Mouse (Mus musculus) CH12.LX (cell line): Measurements from ENCODE around the gene Sfrp4. TPM values are rescaled to one million over a fixed set of nuclear protein-coding genes. Genes with fewer than 3 reads are reported as not detected.

ENCODE experiments used
- DNase-seq: peaks from one replicate; pipeline ENCODE4 v3.0.0-alpha.2; 2013; ENCODE audit errors: extremely low read depth
- H3K27ac ChIP-seq: 2 replicates; pipeline ENCODE4 v1.5.1; 2012; ENCODE audit warnings: low read depth, mild to moderate bottlenecking, control low read depth, moderate library complexity; ENCODE audit not compliant: insufficient read depth
- H3K27me3 ChIP-seq: replicated peaks from 2 replicates; pipeline ENCODE3; 2012; ENCODE audit warnings: inconsistent platforms
- H3K36me3 ChIP-seq, 2 experiments: replicated peaks in 1 of 2; 2 replicates each; pipeline versions ENCODE3 to v1.6.1; 2012; ENCODE audit warnings: inconsistent platforms in 1 of 2, low read length in 1 of 2, mild to moderate bottlenecking in 1 of 2, mixed read lengths in 1 of 2, moderate library complexity in 1 of 2; ENCODE audit not compliant: control insufficient read depth in 1 of 2, insufficient read depth in 1 of 2
- H3K4me1 ChIP-seq, 2 experiments: 2 replicates each; pipeline ENCODE4 v1.6.1; 2012; ENCODE audit warnings: inconsistent platforms in 1 of 2, moderate library complexity in 1 of 2; ENCODE audit not compliant: insufficient read depth in 2 of 2, control insufficient read depth in 1 of 2
- H3K4me2 ChIP-seq: 2 replicates; pipeline ENCODE4 v1.6.1; 2012; ENCODE audit warnings: low read depth, mild to moderate bottlenecking, control low read depth; ENCODE audit not compliant: poor library complexity, insufficient read depth, severe bottlenecking
- H3K4me3 ChIP-seq, 3 experiments: fragments of 150-350 bp in 1 of 3; sonication (generic) in 1 of 3; replicated peaks in 1 of 3; 2 replicates each; pipeline versions ENCODE3 to v1.5.1; 2011 to 2012; ENCODE audit warnings: low read depth in 2 of 3, low read length in 2 of 3, mild to moderate bottlenecking in 2 of 3, moderate library complexity in 2 of 3, control low read depth in 1 of 3, improper control_type of control experiment in 1 of 3, inconsistent platforms in 1 of 3, mixed read lengths in 1 of 3; ENCODE audit not compliant: poor library complexity in 1 of 3
- H3K79me2 ChIP-seq: replicated peaks from 2 replicates; pipeline ENCODE4 v1.6.1; 2012; ENCODE audit warnings: mild to moderate bottlenecking, moderate library complexity; ENCODE audit not compliant: control insufficient read depth, poor library complexity, insufficient read depth, severe bottlenecking; ENCODE audit errors: extremely low read depth
- H3K9ac ChIP-seq: 2 replicates; pipeline ENCODE4 v1.6.1; 2012; ENCODE audit warnings: low read depth, mild to moderate bottlenecking, control low read depth, moderate library complexity; ENCODE audit not compliant: insufficient read depth
- H3K9me3 ChIP-seq: replicated peaks from 2 replicates; pipeline ENCODE3; 2012; ENCODE audit warnings: low read length, inconsistent platforms, mixed read lengths
- BHLHE40 ChIP-seq: IDR thresholded peaks from 2 replicates; pipeline ENCODE4 v1.6.1; 2011; ENCODE audit warnings: mild to moderate bottlenecking, low read depth, low read length, improper control_type of control experiment
- CHD1 ChIP-seq: IDR thresholded peaks from 2 replicates; pipeline ENCODE4 v1.6.1; 2012; ENCODE audit warnings: low read depth, low read length, improper control_type of control experiment, inconsistent platforms
- CTCF ChIP-seq, 2 experiments: IDR thresholded peaks in 1 of 2; conservative IDR thresholded peaks in 1 of 2; 2 replicates each; pipeline ENCODE4 v1.5.1; 2011 to 2012; ENCODE audit warnings: low read depth in 2 of 2, low read length in 2 of 2, improper control_type of control experiment in 1 of 2, inconsistent platforms in 1 of 2, mild to moderate bottlenecking in 1 of 2, moderate library complexity in 1 of 2
- E2F4 ChIP-seq: IDR thresholded peaks from 2 replicates; pipeline ENCODE4 v1.6.1; 2011; ENCODE audit warnings: low read depth, low read length, improper control_type of control experiment; ENCODE audit not compliant: insufficient replicate concordance
- ETS1 ChIP-seq: conservative IDR thresholded peaks from 2 replicates; pipeline ENCODE4 v1.6.1; 2012; ENCODE audit warnings: low read depth, mild to moderate bottlenecking, inconsistent platforms, low read length, improper control_type of control experiment, moderate library complexity
- GABPA ChIP-seq: IDR thresholded peaks from 2 replicates; pipeline ENCODE4 v1.6.1; 2012; ENCODE audit warnings: low read depth, low read length, improper control_type of control experiment, inconsistent platforms; ENCODE audit not compliant: insufficient replicate concordance
- HCFC1 ChIP-seq: IDR thresholded peaks from 2 replicates; pipeline ENCODE4 v1.6.1; 2012; ENCODE audit warnings: low read depth, mild to moderate bottlenecking, inconsistent platforms, low read length, improper control_type of control experiment
- IRF4 ChIP-seq: IDR thresholded peaks from 2 replicates; pipeline ENCODE4 v1.6.1; 2014; ENCODE audit warnings: low read depth, mild to moderate bottlenecking, inconsistent platforms, low read length, improper control_type of control experiment
- JUN ChIP-seq: IDR thresholded peaks from 2 replicates; pipeline ENCODE4 v1.6.1; 2011; ENCODE audit warnings: low read depth, mild to moderate bottlenecking, low read length, improper control_type of control experiment, moderate library complexity; ENCODE audit not compliant: insufficient read depth
- KAT2A ChIP-seq: IDR thresholded peaks from 2 replicates; pipeline ENCODE4 v1.6.1; 2012; ENCODE audit warnings: low read length, improper control_type of control experiment, inconsistent platforms; ENCODE audit not compliant: insufficient replicate concordance
- MAX ChIP-seq: IDR thresholded peaks from 2 replicates; pipeline ENCODE4 v1.6.1; 2011; ENCODE audit warnings: low read length, improper control_type of control experiment
- MAZ ChIP-seq: IDR thresholded peaks from 2 replicates; pipeline ENCODE4 v1.6.1; 2012; ENCODE audit warnings: low read depth, mild to moderate bottlenecking, inconsistent platforms, low read length, improper control_type of control experiment, moderate library complexity
- NRF1 ChIP-seq: IDR thresholded peaks from 2 replicates; pipeline ENCODE4 v1.6.1; 2014; ENCODE audit warnings: low read depth, mild to moderate bottlenecking, inconsistent platforms, low read length, improper control_type of control experiment, moderate library complexity
- PAX5 ChIP-seq: IDR thresholded peaks from 2 replicates; pipeline ENCODE4 v1.6.1; 2012; ENCODE audit warnings: low read length, inconsistent platforms, mixed read lengths
- RAD21 ChIP-seq: IDR thresholded peaks from 2 replicates; pipeline ENCODE4 v1.6.1; 2011; ENCODE audit warnings: low read depth, mild to moderate bottlenecking, low read length, improper control_type of control experiment, moderate library complexity
- RCOR1 ChIP-seq: conservative IDR thresholded peaks from 2 replicates; pipeline ENCODE4 v1.6.1; 2012; ENCODE audit warnings: low read depth, mild to moderate bottlenecking, inconsistent platforms, low read length, improper control_type of control experiment
- SIN3A ChIP-seq: IDR thresholded peaks from 2 replicates; pipeline ENCODE4 v1.6.1; 2012; ENCODE audit warnings: low read length, improper control_type of control experiment, inconsistent platforms
- SMC3 ChIP-seq: IDR thresholded peaks from 2 replicates; pipeline ENCODE4 v1.6.1; 2011; ENCODE audit warnings: low read depth, low read length, improper control_type of control experiment
- TCF12 ChIP-seq: IDR thresholded peaks from 2 replicates; pipeline ENCODE4 v1.6.1; 2014; ENCODE audit warnings: low read depth, mild to moderate bottlenecking, inconsistent platforms, low read length, improper control_type of control experiment
- USF2 ChIP-seq: conservative IDR thresholded peaks from 2 replicates; pipeline ENCODE4 v1.6.1; 2011; ENCODE audit warnings: low read depth, low read length, improper control_type of control experiment
- ZKSCAN1 ChIP-seq: IDR thresholded peaks from 2 replicates; pipeline ENCODE4 v1.6.1; 2012; ENCODE audit warnings: low read depth, inconsistent platforms, low read length, improper control_type of control experiment, borderline replicate concordance
- ZNF384 ChIP-seq: IDR thresholded peaks from 2 replicates; pipeline ENCODE4 v1.6.1; 2012; ENCODE audit warnings: low read depth, low read length, improper control_type of control experiment, inconsistent platforms
- dilution Hi-C: fragments of 300-500 bp; cut with MboI; formaldehyde crosslinking; loops from 2 replicates; pipeline ENCODE4 v1.14.3; 2020; ENCODE audit warnings: low sequenced_read_pairs; ENCODE audit not compliant: extremely low pct_unique_long_range_greater_than_20kb, extremely low pct_ligation_motif_present
- in situ Hi-C: fragments of 300-500 bp; cut with MboI; formaldehyde crosslinking; loops from 3 replicates; pipeline ENCODE4 v1.14.3; 2019; ENCODE audit warnings: low sequenced_read_pairs, low pct_ligation_motif_present, low pct_unique_long_range_greater_than_20kb, mixed read lengths
- polyA plus RNA-seq: library from polyadenylated mRNA; unstranded; fragments of >175 nt; gene quantifications from 2 replicates; pipeline ENCODE4 v1.2.1, GENCODE M21; 2012; ENCODE audit warnings: low read depth; ENCODE audit not compliant: insufficient read length
- total RNA-seq, 2 experiments: library from RNA; depleted of rRNA; stranded (reverse); fragments of 300-350 nt in 1 of 2; fragments of >200 nt in 1 of 2; gene quantifications; 2 replicates each; pipeline ENCODE4 v1.2.3; 2012 to 2014

The Sfrp4 gene
- total and polyA plus RNA-seq, 3 experiments, result not detected

- H3K4me3 ChIP-seq, result no peak overlapping the region
- peak; percentile 68 for TF ChIP-seq RAD21
- no peak for TF ChIP-seq PAX5
- TF ChIP-seq BHLHE40, result no peak
- peak in 1 of 2 experiments; percentile 67; a peak in 2 of 4 replicates for TF ChIP-seq CTCF (conservative IDR thresholded peaks at IDR 0.05 in 1 of 2, IDR thresholded peaks at IDR 0.05 in 1 of 2; ENCODE audit: low read depth in 2 of 2, low read length in 2 of 2)
- peak; percentile 47 for TF ChIP-seq SMC3
- H3K9me3 ChIP-seq, result no peaks in the 10 kb centered on the region
- no peak overlapping the region for H3K9ac ChIP-seq
- H3K4me2 ChIP-seq, result no peak overlapping the region
- no peaks in the 10 kb centered on the region for H3K79me2 ChIP-seq
- no peaks in the 10 kb centered on the region for H3K36me3 ChIP-seq
- in situ Hi-C loops, result loop anchor here (25.0 kb wide), 1 partner anchor 478 kb away; no protein-coding TSS in a partner anchor
- no peak overlapping the region for H3K27ac ChIP-seq
- H3K27me3 ChIP-seq, result no peaks in the 10 kb centered on the region
- DNase-seq, result peak; percentile 13
- dilution Hi-C loops, result no loop called here
- H3K4me1 ChIP-seq, result no peaks in the 10 kb centered on the region
Observed at GRCm38 (mm10) chr13:19640203-19640851, 17.4 kb downstream of the Sfrp4 start.

DNA sequence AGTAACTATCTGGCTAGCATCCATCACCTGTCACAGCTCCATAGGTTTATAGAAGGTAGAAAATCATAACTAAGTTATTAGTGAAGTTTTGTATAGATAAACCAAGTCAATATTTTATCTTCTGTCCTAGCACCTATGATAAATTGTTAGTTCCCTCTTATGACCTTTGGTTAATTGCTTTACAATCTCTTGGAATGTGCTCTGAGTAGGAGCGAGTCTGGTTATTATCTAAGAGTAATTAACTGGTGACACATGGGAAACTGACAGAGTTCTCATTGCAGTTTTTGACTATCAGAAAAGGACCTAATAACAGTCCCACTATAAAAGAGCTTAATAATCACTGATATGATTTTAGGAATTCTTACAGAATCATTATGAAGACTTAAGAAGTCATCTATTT is 20.6 kb downstream of the Sfrp4 start:
- H3K36me3 ChIP-seq, result no peaks in the 10 kb centered on the region
- in situ Hi-C loops, result loop anchor here (25.0 kb wide), 1 partner anchor 481 kb away; no protein-coding TSS in a partner anchor
- H3K4me2 ChIP-seq, result no peak overlapping the region
- no peak overlapping the region for H3K27ac ChIP-seq
- no peaks in the 10 kb centered on the region for H3K27me3 ChIP-seq
- no peaks in the 10 kb centered on the region for H3K4me1 ChIP-seq
- no peak for DNase-seq
- H3K4me3 ChIP-seq, result no peak overlapping the region
- no peaks in the 10 kb centered on the region for H3K79me2 ChIP-seq
- dilution Hi-C loops, result no loop called here
- H3K9ac ChIP-seq, result no peak overlapping the region
- no peak for TF ChIP-seq SIN3A
- TF ChIP-seq RCOR1, result no peak
- no peak for TF ChIP-seq ZNF384
- TF ChIP-seq KAT2A, result no peak
- no peak for TF ChIP-seq PAX5
- TF ChIP-seq GABPA, result no peak
- no peak for TF ChIP-seq MAZ
- no peak for TF ChIP-seq TCF12
- TF ChIP-seq USF2, result no peak
- no peak for TF ChIP-seq ETS1
- TF ChIP-seq CTCF (conservative IDR thresholded peaks at IDR 0.05 in 1 of 2, IDR thresholded peaks at IDR 0.05 in 1 of 2; ENCODE audit: low read depth in 2 of 2, low read length in 2 of 2), result no peak
- TF ChIP-seq E2F4, result no peak
- no peak for TF ChIP-seq MAX
- TF ChIP-seq ZKSCAN1, result no peak
- TF ChIP-seq CHD1, result no peak
- TF ChIP-seq NRF1, result no peak
- TF ChIP-seq JUN, result no peak
- TF ChIP-seq IRF4, result no peak
- TF ChIP-seq HCFC1, result no peak
- H3K9me3 ChIP-seq, result no peaks in the 10 kb centered on the region
